Mouse (Mus musculus) lung, postnatal 10 days (tissue): ENCODE data around the gene Zscan10.

Experiments used
- DNase-seq: peaks from one replicate; pipeline ENCODE4 v3.0.0; 2021

Zscan10 gene

GRCm38 (mm10) chr17:23654001-23654400, 53.3 kb downstream of the Zscan10 start:
- DNase-seq, result no peak

GRCm38 (mm10) chr17:23654410-23654809, 53.8 kb downstream of the Zscan10 start:
- no peak for DNase-seq

GRCm38 (mm10) chr17:23658450-23658849, 57.8 kb downstream of the Zscan10 start:
- no peak for DNase-seq

- DNase-seq, result peak; percentile 77
These were observed 59.6 kb downstream of the Zscan10 start, which contains the start of gene Bicdl2 for GRCm38 (mm10) chr17:23660117-23660875. TSS of gene Bicdl2 (plus strand) at chr17:23660506.
